Mouse (Mus musculus): ENCODE results near the gene Coro2b.

DNA sequence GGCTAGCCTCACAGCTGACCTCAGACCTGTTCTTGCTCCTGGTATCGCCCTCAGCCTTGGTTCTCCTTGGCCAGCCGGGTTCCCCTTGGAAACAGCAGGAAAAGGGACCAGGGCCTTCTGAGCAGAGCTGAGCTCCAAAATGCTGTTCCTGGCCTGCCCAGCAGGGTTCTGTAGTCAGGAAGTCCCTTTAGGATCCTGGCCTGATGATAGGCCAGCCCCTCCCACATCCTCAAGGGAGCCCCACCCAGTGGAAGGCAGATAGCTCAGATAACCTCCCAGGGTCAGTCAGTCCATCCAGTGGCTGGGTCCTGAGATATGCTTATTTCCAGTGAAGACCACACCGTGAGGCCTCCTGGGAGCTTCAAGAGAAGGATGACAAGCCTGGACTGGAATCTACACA lies 45.7 kb downstream of the Coro2b start:
- TF ChIP-seq POLR2A (IDR thresholded peaks at IDR 0.05; ENCODE audit: borderline replicate concordance, control insufficient read depth, low read depth, low read length) (no peak), CTCF (IDR thresholded peaks at IDR 0.05; ENCODE audit: control insufficient read depth, insufficient read depth, low read length) (no peak)
